Mouse (Mus musculus) MEL (cell line): ENCODE measurements at regions not wholly inside any gene's neighbourhood (a gene's known extent, or its start where the extent isn't known, plus 50 kb on each side); places are given as distances from the start of the nearest gene placed in this dataset.

Experiments
- DNase-seq: peaks from one replicate; pipeline ENCODE4 v3.0.0; 2011; ENCODE audit warnings: low read depth, low spot score
- H3K27ac ChIP-seq: 2 replicates; pipeline ENCODE4 v1.5.1; 2012; ENCODE audit warnings: low read depth, mild to moderate bottlenecking, control low read depth, low read length, moderate library complexity; ENCODE audit not compliant: control insufficient read depth
- H3K27me3 ChIP-seq, 2 experiments: fragments of 150-350 bp in 1 of 2; sonication (generic) in 1 of 2; 2 replicates each; pipeline ENCODE4 v1.6.1; 2012; ENCODE audit warnings: low read length in 2 of 2, mild to moderate bottlenecking in 2 of 2, improper control_type of control experiment in 1 of 2, moderate library complexity in 1 of 2; ENCODE audit not compliant: insufficient read depth in 2 of 2, control insufficient read depth in 1 of 2
- H3K36me3 ChIP-seq, 2 experiments: 2 replicates each; pipeline ENCODE4 v1.6.1; 2012 to 2014; ENCODE audit warnings: low read length in 2 of 2, improper control_type of control experiment in 1 of 2, inconsistent platforms in 1 of 2, mild to moderate bottlenecking in 1 of 2; ENCODE audit not compliant: insufficient read depth in 2 of 2, control insufficient read depth in 1 of 2
- H3K4me1 ChIP-seq, 2 experiments: fragments of 150-350 bp in 1 of 2; sonication (generic) in 1 of 2; 2 replicates each; pipeline ENCODE4 v1.6.1; 2012; ENCODE audit warnings: low read length in 2 of 2, improper control_type of control experiment in 1 of 2, mild to moderate bottlenecking in 1 of 2; ENCODE audit not compliant: insufficient read depth in 2 of 2, control insufficient read depth in 1 of 2
- H3K4me3 ChIP-seq, 2 experiments: fragments of 150-350 bp in 1 of 2; sonication (generic) in 1 of 2; 2 replicates each; pipeline ENCODE4 v1.5.1; 2012; ENCODE audit warnings: low read depth in 2 of 2, low read length in 2 of 2, mild to moderate bottlenecking in 2 of 2, moderate library complexity in 2 of 2, control low read depth in 1 of 2, improper control_type of control experiment in 1 of 2; ENCODE audit not compliant: control insufficient read depth in 1 of 2, insufficient read depth in 1 of 2
- H3K79me2 ChIP-seq: 2 replicates; pipeline ENCODE4 v1.6.1; 2012; ENCODE audit warnings: mild to moderate bottlenecking, low read length, moderate library complexity; ENCODE audit not compliant: control insufficient read depth, poor library complexity, insufficient read depth
- H3K9ac ChIP-seq: 2 replicates; pipeline ENCODE4 v1.6.1; 2012; ENCODE audit warnings: low read depth, mild to moderate bottlenecking, control low read depth, low read length, moderate library complexity; ENCODE audit not compliant: control insufficient read depth, poor library complexity, severe bottlenecking
- H3K9me3 ChIP-seq: fragments of 150-350 bp; sonication (generic); replicated peaks from 2 replicates; pipeline ENCODE4 v1.6.1; 2012; ENCODE audit warnings: mild to moderate bottlenecking, low read length, improper control_type of control experiment, moderate library complexity; ENCODE audit not compliant: insufficient read depth
- BHLHE40 ChIP-seq: IDR thresholded peaks from 2 replicates; pipeline ENCODE4 v1.6.1; 2012; ENCODE audit warnings: low read depth, mild to moderate bottlenecking, inconsistent platforms, low read length, improper control_type of control experiment, borderline replicate concordance
- CHD1 ChIP-seq: IDR thresholded peaks from 2 replicates; pipeline ENCODE4 v1.6.1; 2012; ENCODE audit warnings: low read depth, mild to moderate bottlenecking, inconsistent platforms, low read length, improper control_type of control experiment
- MYC ChIP-seq: IDR thresholded peaks from 2 replicates; pipeline ENCODE4 v1.6.1; 2011; ENCODE audit warnings: low read depth, mild to moderate bottlenecking, low read length, improper control_type of control experiment, moderate library complexity
- POLR2A ChIP-seq, 2 experiments: IDR thresholded peaks; 2 replicates each; pipeline ENCODE4 v1.6.1; 2011 to 2012; ENCODE audit warnings: low read length in 2 of 2, mild to moderate bottlenecking in 2 of 2, control low read depth in 1 of 2, improper control_type of control experiment in 1 of 2, low read depth in 1 of 2, moderate library complexity in 1 of 2; ENCODE audit not compliant: control insufficient read depth in 1 of 2, insufficient read depth in 1 of 2, poor library complexity in 1 of 2
- RAD21 ChIP-seq: IDR thresholded peaks from 2 replicates; pipeline ENCODE4 v1.6.1; 2011; ENCODE audit warnings: mild to moderate bottlenecking, low read depth, low read length, improper control_type of control experiment
- RCOR1 ChIP-seq: IDR thresholded peaks from 2 replicates; pipeline ENCODE4 v1.6.1; 2012; ENCODE audit warnings: low read depth, mild to moderate bottlenecking, inconsistent platforms, low read length, improper control_type of control experiment
- TBP ChIP-seq: IDR thresholded peaks from 2 replicates; pipeline ENCODE4 v1.8.0; 2011; ENCODE audit warnings: low read depth, low read length, improper control_type of control experiment
- USF2 ChIP-seq, 2 experiments: IDR thresholded peaks; 2 replicates each; pipeline ENCODE4 v1.6.1; 2011 to 2012; ENCODE audit warnings: improper control_type of control experiment in 2 of 2, low read length in 2 of 2, borderline replicate concordance in 1 of 2, inconsistent platforms in 1 of 2, low read depth in 1 of 2, mild to moderate bottlenecking in 1 of 2; ENCODE audit not compliant: insufficient read depth in 1 of 2
- ZKSCAN1 ChIP-seq: IDR thresholded peaks from 2 replicates; pipeline ENCODE4 v1.6.1; 2012; ENCODE audit warnings: low read depth, mild to moderate bottlenecking, inconsistent platforms, low read length, improper control_type of control experiment, moderate library complexity
- ZNF384 ChIP-seq: IDR thresholded peaks from 2 replicates; pipeline ENCODE4 v1.6.1; 2012; ENCODE audit warnings: low read depth, mild to moderate bottlenecking, inconsistent platforms, low read length, improper control_type of control experiment

DNA sequence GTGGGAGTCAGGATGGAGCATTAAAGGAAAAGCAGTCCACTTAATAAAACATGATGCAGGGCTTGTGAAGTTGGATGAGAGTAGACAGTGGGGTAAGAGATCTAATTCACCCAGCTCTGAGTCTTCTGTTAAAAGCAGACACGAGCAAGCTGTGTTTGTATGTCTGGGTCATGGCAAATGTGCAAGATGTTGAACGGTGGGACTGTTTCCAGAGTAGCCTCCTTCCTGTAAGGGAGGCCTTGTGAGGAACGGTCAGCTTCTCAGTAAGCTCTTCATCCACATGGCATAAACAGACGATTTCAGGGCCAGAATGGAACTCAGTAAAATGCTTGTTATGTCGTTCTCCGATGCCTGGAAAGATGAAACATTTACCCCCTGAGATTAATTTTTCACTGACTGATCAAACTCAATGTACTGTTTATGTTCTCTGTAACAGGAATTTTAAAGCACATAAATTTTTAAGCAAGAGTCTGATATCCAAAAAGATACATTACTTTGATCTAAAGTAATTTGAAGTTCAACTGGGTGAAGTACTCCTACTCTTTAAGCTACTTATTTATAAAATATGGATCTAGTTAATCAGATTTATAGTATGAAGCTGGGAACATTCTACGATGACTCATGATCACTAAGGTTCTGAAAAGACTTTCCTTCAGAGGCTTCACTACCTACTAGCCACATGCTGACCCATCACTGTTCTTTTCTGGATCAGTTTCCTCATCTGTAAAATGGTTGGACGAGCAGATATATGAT is 130.6 kb downstream of the Mterf1b start:
- Histone ChIP-seq H3K9ac (no peak overlapping the region), H3K27ac (no peak overlapping the region), H3K79me2 (no peaks in the 10 kb centered on the region), H3K36me3 (no peaks in the 10 kb centered on the region), H3K4me1 (no peaks in the 10 kb centered on the region), H3K27me3 (no peaks in the 10 kb centered on the region; a peak in 1 of 4 replicates), H3K4me3 (no peak overlapping the region), H3K9me3 (no peaks in the 10 kb centered on the region)
- no peak for DNase-seq
- no peak for TF ChIP-seq RCOR1

GRCm38 (mm10) chr5:4323387-4323704 is 131.2 kb downstream of the Mterf1b start:
- Histone ChIP-seq H3K9me3 (no peaks in the 10 kb centered on the region), H3K9ac (no peak overlapping the region), H3K27me3 (no peaks in the 10 kb centered on the region; a peak in 1 of 4 replicates), H3K4me3 (no peak overlapping the region), H3K4me1 (no peaks in the 10 kb centered on the region), H3K79me2 (no peaks in the 10 kb centered on the region), H3K36me3 (no peaks in the 10 kb centered on the region), H3K27ac (no peak overlapping the region)
- TF ChIP-seq RCOR1 (no peak), MYC (no peak), RAD21 (no peak), TBP (no peak), ZKSCAN1 (no peak), CHD1 (no peak), USF2 (IDR thresholded peaks at IDR 0.05; ENCODE audit: borderline replicate concordance in 1 of 2, insufficient read depth in 1 of 2, low read depth in 1 of 2, low read length in 2 of 2) (no peak)
- no peak for DNase-seq

DNA sequence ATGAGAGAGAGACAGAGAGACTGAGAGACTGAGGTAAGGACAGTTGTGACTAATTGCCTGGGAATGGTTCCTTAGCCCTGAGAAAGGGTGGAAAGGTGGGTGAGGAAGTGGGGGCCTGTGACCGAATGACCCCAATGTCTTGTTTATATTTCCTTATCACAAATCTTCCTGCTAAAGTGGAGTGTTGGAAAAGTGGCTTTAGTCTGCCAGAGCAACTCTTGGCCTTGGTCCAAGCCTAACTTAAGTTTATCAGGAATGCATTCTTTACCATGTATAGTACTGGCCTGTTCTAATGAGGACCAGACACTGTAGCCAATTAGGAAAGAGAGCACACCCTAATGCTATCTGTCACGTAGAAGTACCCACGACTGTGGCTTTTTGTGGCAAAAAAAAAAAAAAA is 133.6 kb downstream of the Mterf1b start:
- no peaks in the 10 kb centered on the region for H3K36me3 ChIP-seq
- DNase-seq: no peak

More for the DNA sequence above, 133.6 kb downstream of the Mterf1b start:
- H3K9ac ChIP-seq: no peak overlapping the region
- H3K79me2 ChIP-seq: no peaks in the 10 kb centered on the region
- no peak overlapping the region for H3K4me3 ChIP-seq
- H3K27me3 ChIP-seq: no peaks in the 10 kb centered on the region; a peak in 1 of 4 replicates
- no peak overlapping the region for H3K27ac ChIP-seq
- no peaks in the 10 kb centered on the region for H3K4me1 ChIP-seq
- H3K9me3 ChIP-seq: no peaks in the 10 kb centered on the region
- TF ChIP-seq BHLHE40: no peak
- TF ChIP-seq ZNF384: 0 out of 2 replicates have a peak, but pooled peaks have one; percentile 14
- no peak for TF ChIP-seq POLR2A (IDR thresholded peaks at IDR 0.05; ENCODE audit: control insufficient read depth in 1 of 2, insufficient read depth in 1 of 2, low read depth in 1 of 2, low read length in 2 of 2, poor library complexity in 1 of 2)
